Mouse (Mus musculus): ENCODE measurements at regions not wholly inside any gene's neighbourhood (a gene's known extent, or its start where the extent isn't known, plus 50 kb on each side); places are given as distances from the start of the nearest gene placed in this dataset.

GRCm38 (mm10) chr1:7591327-7591726 is 2783.6 kb downstream of the Gm37988 start:
- no peak for DNase-seq (ENCODE audit: low read depth, low spot score)

Data from forelimb bud, embryonic 11.5 days (tissue).